Mouse (Mus musculus) stomach, postnatal 0 days (tissue): ENCODE measurements around the gene Slc43a1. TPM values are rescaled to one million over a fixed set of nuclear protein-coding genes. Genes with fewer than 3 reads are reported as not detected.

ENCODE experiments used
- ATAC-seq: fragments of 200-750 bp; cut with Nextera tagmentation; 2 replicates; pipeline ENCODE4 v1.8.0; 2017; ENCODE audit not compliant: low FRiP score, low TSS enrichment
- DNase-seq: peaks from one replicate; pipeline ENCODE4 v3.0.0-alpha.2; 2016; ENCODE audit warnings: low spot score
- H3K27ac ChIP-seq: fragments of 300-500 bp; sonication (generic); replicated peaks from 2 replicates; pipeline ENCODE4 v1.5.1; 2014; ENCODE audit warnings: mild to moderate bottlenecking, control low read depth
- H3K27me3 ChIP-seq: fragments of 300-500 bp; sonication (generic); 2 replicates; pipeline ENCODE4 v1.6.1; 2014; ENCODE audit warnings: low read length; ENCODE audit not compliant: control insufficient read depth, insufficient read depth
- H3K36me3 ChIP-seq: fragments of 300-500 bp; sonication (generic); 2 replicates; pipeline ENCODE4 v1.6.1; 2014; ENCODE audit warnings: low read length, mixed read lengths; ENCODE audit not compliant: control insufficient read depth, insufficient read depth
- H3K4me1 ChIP-seq: fragments of 300-500 bp; sonication (generic); replicated peaks from 2 replicates; pipeline ENCODE4 v1.6.1; 2014; ENCODE audit warnings: antibody characterized with exemption; ENCODE audit not compliant: control insufficient read depth, insufficient read depth
- H3K4me2 ChIP-seq: fragments of 300-500 bp; sonication (generic); replicated peaks from 2 replicates; pipeline ENCODE4 v1.6.1; 2014; ENCODE audit warnings: low read depth, mild to moderate bottlenecking, control low read depth, moderate library complexity
- H3K4me3 ChIP-seq: fragments of 300-500 bp; sonication (generic); 2 replicates; pipeline ENCODE4 v1.5.1; 2014; ENCODE audit warnings: low read depth, low read length, control low read depth
- H3K9ac ChIP-seq: fragments of 300-500 bp; sonication (generic); 2 replicates; pipeline ENCODE4 v1.6.1; 2014; ENCODE audit warnings: mild to moderate bottlenecking, low read length, control low read depth, mixed read lengths
- H3K9me3 ChIP-seq: fragments of 300-500 bp; sonication (generic); 2 replicates; pipeline ENCODE4 v1.6.1; 2016; ENCODE audit warnings: low read length; ENCODE audit not compliant: control insufficient read depth
- CTCF ChIP-seq: IDR thresholded peaks from 2 replicates; pipeline ENCODE4 v1.5.1; 2016; ENCODE audit warnings: antibody characterized with exemption, low read depth, mild to moderate bottlenecking, moderate library complexity
- EP300 ChIP-seq: optimal IDR thresholded peaks from 2 replicates; pipeline ENCODE3; 2016; ENCODE audit warnings: antibody characterized with exemption
- WGBS: fragments of 180-500 bp; shearing (Covaris S2); extraction: QIAGEN DNeasy Blood & Tissue Kit; methylation state at CpG from one replicate; pipeline ENCODE4 v1.1.7; 2014; 5-methylcytosine and 5-hydroxymethylcytosine counted together
- polyA plus RNA-seq: library from polyadenylated mRNA; unstranded; fragments of >200 nt; fragmentation: Nextera tagmentation; extraction: Ambion mirVana; gene quantifications from 2 replicates; pipeline ENCODE4 v1.2.1, GENCODE M21; 2015

The Slc43a1 gene
- polyA plus RNA-seq, 1 experiment from 2014 or later: 5.1 TPM

GRCm38 (mm10) chr2:84882606-84883005 is 44.0 kb downstream of the Slc43a1 start:
- Histone ChIP-seq H3K9me3 (no peaks in the 10 kb centered on the region), H3K4me2 (peak overlapping the region; percentile 37; the same call in 1 of the 2 replicates), H3K27me3 (peaks cover 19% of the 10 kb centered on the region; the same call in 1 of the 2 replicates), H3K4me3 (peak overlapping the region; percentile 6; the same call in 1 of the 2 replicates), H3K36me3 (no peaks in the 10 kb centered on the region), H3K4me1 (no peaks in the 10 kb centered on the region), H3K9ac (no peak overlapping the region), H3K27ac (no peak overlapping the region)
- 4% methylated on average over 23 of the region's 23 CpGs for WGBS
- peak; percentile 64 for ATAC-seq
- DNase-seq: peak; percentile 56
- no peak for TF ChIP-seq EP300
- peak; percentile 7; the same call in 1 of the 2 replicates for TF ChIP-seq CTCF

GRCm38 (mm10) chr2:84883084-84883483 is 44.4 kb downstream of the Slc43a1 start:
- H3K4me1 ChIP-seq: peaks cover 4% of the 10 kb centered on the region; the same call in 1 of the 2 replicates
- WGBS: 5% methylated on average over 6 of the region's 6 CpGs
- H3K4me2 ChIP-seq: peak overlapping the region; percentile 37; the same call in 1 of the 2 replicates
- H3K9me3 ChIP-seq: no peaks in the 10 kb centered on the region
- TF ChIP-seq EP300 (no peak), CTCF (no peak)
- no peak overlapping the region for H3K27ac ChIP-seq
- DNase-seq (no peak), ATAC-seq (no peak)
- H3K36me3 ChIP-seq: no peaks in the 10 kb centered on the region
- H3K4me3 ChIP-seq: peak overlapping the region; percentile 6; the same call in 1 of the 2 replicates
- H3K27me3 ChIP-seq: peaks cover 22% of the 10 kb centered on the region; the same call in 1 of the 2 replicates
- H3K9ac ChIP-seq: no peak overlapping the region

- Histone ChIP-seq H3K27me3 (peaks cover 23% of the 10 kb centered on the region; the same call in 1 of the 2 replicates), H3K4me1 (peaks cover 4% of the 10 kb centered on the region; the same call in 1 of the 2 replicates), H3K36me3 (no peaks in the 10 kb centered on the region), H3K27ac (no peak overlapping the region), H3K4me3 (no peak overlapping the region), H3K9me3 (no peaks in the 10 kb centered on the region), H3K9ac (no peak overlapping the region), H3K4me2 (no peak overlapping the region)
- ATAC-seq (no peak), DNase-seq (no peak)
- 21% methylated on average over 11 of the region's 11 CpGs for WGBS
- TF ChIP-seq CTCF (no peak), EP300 (no peak)
Observed at GRCm38 (mm10) chr2:84883530-84883929, 44.9 kb downstream of the Slc43a1 start.

GRCm38 (mm10) chr2:84883942-84884341 is 45.3 kb downstream of the Slc43a1 start:
- DNase-seq (no peak), ATAC-seq (no peak)
- TF ChIP-seq CTCF (no peak), EP300 (no peak)
- Histone ChIP-seq H3K9me3 (no peaks in the 10 kb centered on the region), H3K4me3 (no peak overlapping the region), H3K4me2 (no peak overlapping the region), H3K36me3 (no peaks in the 10 kb centered on the region), H3K9ac (no peak overlapping the region), H3K27me3 (peaks cover 23% of the 10 kb centered on the region; the same call in 1 of the 2 replicates), H3K4me1 (peaks cover 4% of the 10 kb centered on the region; the same call in 1 of the 2 replicates), H3K27ac (no peak overlapping the region)
- whole genome bisulfite sequencing: 82% methylated on average over 4 of the region's 4 CpGs

GRCm38 (mm10) chr2:84884611-84885010 is 46.0 kb downstream of the Slc43a1 start:
- ATAC-seq (no peak), DNase-seq (no peak)
- TF ChIP-seq CTCF (peak; percentile 35), EP300 (no peak)
- H3K27ac ChIP-seq: no peak overlapping the region
- no peaks in the 10 kb centered on the region for H3K36me3 ChIP-seq
- H3K27me3 ChIP-seq: peaks cover 23% of the 10 kb centered on the region; the same call in 1 of the 2 replicates
- 59% methylated on average over 4 of the region's 4 CpGs for WGBS
- no peak overlapping the region for H3K4me2 ChIP-seq
- no peaks in the 10 kb centered on the region for H3K9me3 ChIP-seq
- H3K9ac ChIP-seq: no peak overlapping the region
- H3K4me1 ChIP-seq: peaks cover 4% of the 10 kb centered on the region; the same call in 1 of the 2 replicates
- no peak overlapping the region for H3K4me3 ChIP-seq
